Mouse (Mus musculus): Measurements from ENCODE around the gene Mmp17. TPM values are rescaled to one million over a fixed set of nuclear protein-coding genes. Genes with fewer than 3 reads are reported as not detected.

Gene Mmp17
- total RNA-seq (2021) (1 to 10 TPM in 1 of 2 experiments, under 1 TPM in 1; 0.81 to 1.1 TPM), polyA plus RNA-seq (2012; rRNA removed) (2.4 and 2.7 TPM in 2 replicates)
- long read RNA-seq, full-length matches to known transcripts: 2 of 2 reads
- long read RNA-seq, partial matches to known transcripts: 0 of 2 reads
- long read RNA-seq, other reads (novel, unspliced or antisense): 0 of 2 reads

GRCm38 (mm10) chr5:129583761-129584582 lies at the start of gene Mmp17:
Gene Mmp17, plus strand, starts transcription at chr5:129584169.
- DNase-seq: peak; percentile 90

- no peak for DNase-seq
Observed at GRCm38 (mm10) chr5:129534500-129534899, 49.5 kb upstream of the Mmp17 start.

- DNase-seq: no peak
Observed at GRCm38 (mm10) chr5:129535021-129535420, 48.9 kb upstream of the Mmp17 start.

GRCm38 (mm10) chr5:129535431-129535830 lies 48.5 kb upstream of the Mmp17 start:
- DNase-seq: no peak

- no peak for DNase-seq
Observed at GRCm38 (mm10) chr5:129538826-129539225, 45.1 kb upstream of the Mmp17 start.

- DNase-seq: no peak
Observed at GRCm38 (mm10) chr5:129542236-129542635, 41.7 kb upstream of the Mmp17 start.

DNA sequence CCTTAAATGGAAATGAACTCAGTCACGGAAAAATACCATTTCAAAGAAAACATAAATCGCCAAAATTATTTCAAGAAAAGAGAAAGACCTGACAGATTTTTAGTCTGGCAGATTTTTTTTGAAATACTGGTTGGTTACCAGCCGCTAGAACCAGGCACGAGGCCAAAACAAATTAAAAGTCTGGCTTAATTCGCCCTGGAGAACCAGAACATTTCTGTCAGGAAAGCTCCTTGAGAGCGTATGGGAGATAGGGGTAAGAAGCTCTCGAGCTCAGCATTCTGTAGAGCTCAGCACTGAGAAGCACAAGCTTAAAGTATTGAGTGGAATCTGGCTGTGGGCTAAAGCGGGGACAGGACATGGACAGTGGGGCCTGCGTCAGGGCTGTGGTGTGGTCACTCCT lies 38.2 kb upstream of the Mmp17 start:
- DNase-seq: no peak

DNA sequence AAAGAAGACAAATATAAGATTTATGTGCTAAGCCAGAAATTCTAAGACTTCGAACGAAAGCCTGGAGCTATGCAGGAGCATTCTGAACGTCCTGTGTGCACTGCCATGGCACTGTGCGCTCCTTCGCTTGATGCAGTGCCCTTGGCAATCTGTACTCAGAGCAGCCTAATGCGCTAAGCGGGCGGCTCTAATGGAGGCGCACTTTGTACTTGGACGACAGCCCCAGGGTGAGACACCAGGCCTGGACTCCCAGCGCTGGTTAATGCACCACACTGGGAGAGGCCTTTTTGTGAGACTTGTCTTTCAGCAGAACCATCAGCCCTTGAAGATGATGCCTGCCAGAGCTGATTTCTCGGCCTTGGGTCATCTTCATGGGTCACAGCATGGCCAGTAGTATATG lies 34.3 kb upstream of the Mmp17 start:
- no peak for DNase-seq

DNA sequence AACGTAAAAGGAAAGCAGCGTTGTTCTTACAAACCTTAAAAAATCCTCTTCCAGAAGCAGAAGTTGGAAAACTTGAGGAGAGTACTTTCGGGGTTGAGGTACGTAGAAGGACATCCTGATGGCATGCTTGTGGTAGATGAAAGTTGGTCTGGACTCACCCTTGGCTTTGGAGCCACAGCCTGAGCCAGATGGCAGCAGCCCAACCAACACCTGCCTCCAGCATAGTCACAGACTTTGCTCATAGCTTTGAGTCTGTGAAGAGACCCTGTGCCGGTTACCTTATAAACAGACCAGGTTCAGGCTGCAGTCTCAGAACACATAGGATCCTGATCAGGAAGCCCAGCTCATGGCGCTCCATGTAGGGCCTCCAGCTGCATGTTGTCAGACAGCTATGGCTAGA lies 33.2 kb upstream of the Mmp17 start:
- no peak for DNase-seq

GRCm38 (mm10) chr5:129551991-129552390 lies 32.0 kb upstream of the Mmp17 start:
- DNase-seq: no peak

DNA sequence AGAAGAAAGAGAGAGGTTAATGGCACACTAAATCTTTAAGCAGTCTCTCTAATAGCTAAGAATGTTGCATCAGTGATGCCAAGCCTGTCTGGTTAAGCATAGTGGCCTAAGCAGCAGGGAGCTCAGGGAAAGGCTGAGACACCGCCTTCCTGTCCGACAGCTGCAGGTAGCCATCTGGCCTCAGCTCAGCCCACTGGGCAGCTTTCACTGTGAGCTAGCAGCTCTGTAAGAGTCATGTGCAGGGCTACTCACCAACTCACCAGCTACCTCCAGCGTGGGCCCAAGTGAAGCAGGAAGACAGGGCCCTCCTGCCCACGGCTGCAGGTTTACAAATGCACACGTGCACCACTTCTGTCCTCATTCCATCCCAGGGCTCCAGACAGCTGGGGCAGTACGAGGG lies 30.3 kb upstream of the Mmp17 start:
- DNase-seq: no peak

- DNase-seq: no peak
Observed at GRCm38 (mm10) chr5:129558591-129558990, 25.4 kb upstream of the Mmp17 start.

DNA sequence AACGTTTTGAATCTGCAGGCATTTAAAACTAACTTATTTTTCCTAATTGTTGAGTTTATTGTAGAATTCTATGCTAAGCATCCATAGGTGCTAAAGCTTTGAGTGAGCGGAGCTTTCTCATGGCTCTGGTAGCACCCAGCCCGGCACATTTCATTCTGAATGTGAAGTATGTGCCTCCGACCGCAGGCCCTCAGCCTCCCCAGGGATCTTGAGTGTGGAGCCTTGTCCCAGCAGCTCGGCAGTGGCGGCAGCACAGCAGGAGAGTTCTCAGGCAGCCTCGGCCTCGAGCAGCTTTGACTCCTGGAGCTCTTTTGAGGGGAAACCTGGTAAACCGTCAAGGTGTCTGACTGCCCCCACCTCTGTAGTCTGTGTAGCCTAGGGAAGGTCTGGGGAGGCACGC lies 24.7 kb upstream of the Mmp17 start:
- DNase-seq: no peak

GRCm38 (mm10) chr5:129562342-129562741 lies 21.6 kb upstream of the Mmp17 start:
- no peak for DNase-seq

DNA sequence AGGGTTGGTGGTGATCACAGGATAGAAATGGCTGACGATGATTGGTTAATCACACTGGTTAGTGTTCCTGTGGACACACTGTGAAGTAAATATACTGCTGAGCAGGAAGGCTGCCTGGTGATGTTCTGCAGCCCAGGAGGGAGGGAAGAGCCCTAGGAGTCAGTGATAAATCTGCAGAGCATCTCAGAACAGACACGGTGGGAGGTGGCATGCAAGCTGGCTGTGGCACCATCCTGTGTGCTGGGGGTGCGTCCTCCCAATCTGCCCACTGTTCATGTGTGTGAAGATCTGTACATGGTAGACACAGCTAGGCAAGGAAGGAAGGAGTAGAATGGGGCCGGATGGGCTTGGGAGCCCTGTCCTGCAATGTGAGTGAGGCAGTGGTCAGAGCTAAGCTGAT lies 15.4 kb upstream of the Mmp17 start:
- no peak for DNase-seq

- peak; percentile 23 for DNase-seq
Observed at GRCm38 (mm10) chr5:129578201-129578600, 5.8 kb upstream of the Mmp17 start.

DNA sequence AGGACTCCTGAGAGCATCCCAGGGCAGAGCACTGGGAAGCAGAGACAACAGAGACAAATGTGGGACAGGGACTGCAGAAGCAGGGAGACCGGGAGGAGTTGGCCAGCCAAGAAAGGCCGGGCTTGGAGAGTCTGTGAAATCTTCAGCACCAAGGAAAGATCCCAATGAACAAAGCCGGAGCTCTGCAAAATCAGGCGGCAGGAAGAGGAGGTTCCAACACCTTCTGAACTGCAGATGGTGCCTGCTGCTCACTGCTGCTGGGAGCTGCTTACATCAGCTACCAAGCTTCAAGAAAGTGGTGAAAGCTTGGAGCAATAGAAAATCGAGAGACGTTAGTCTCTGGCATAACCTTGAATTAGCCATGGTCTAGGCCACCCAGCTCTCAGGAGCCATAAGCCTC lies 3.9 kb upstream of the Mmp17 start:
- no peak for DNase-seq

- DNase-seq: no peak
Observed at GRCm38 (mm10) chr5:129580572-129580971, 3.4 kb upstream of the Mmp17 start.

GRCm38 (mm10) chr5:129581015-129581414 lies 3.0 kb upstream of the Mmp17 start:
- DNase-seq: no peak

DNA sequence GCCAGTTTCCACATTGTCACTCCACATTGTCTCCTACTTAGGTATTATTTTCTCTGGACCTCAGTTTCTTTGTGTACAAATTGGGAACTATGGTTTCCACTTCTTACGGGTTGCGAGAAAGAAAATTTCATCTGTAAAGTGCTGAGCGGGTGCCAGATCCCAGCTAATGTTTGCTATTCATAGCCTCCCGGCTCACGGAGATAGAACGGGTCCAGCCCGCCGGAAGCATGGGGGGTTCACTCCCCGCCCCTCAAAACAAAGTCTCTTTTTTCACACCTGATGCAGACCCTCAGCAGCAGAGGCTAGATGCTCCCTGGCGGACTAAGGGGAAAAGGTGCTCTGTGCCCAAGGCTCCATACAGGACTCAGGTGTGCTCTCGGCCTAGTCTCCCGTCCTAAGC lies 638 bp upstream of the Mmp17 start:
- peak; percentile 9 for DNase-seq

- peak; percentile 39 for DNase-seq
Observed at GRCm38 (mm10) chr5:129584583-129585541, 893 bp downstream of the Mmp17 start.

- peak; percentile 86 for DNase-seq
Observed at GRCm38 (mm10) chr5:129586016-129586415, 2.0 kb downstream of the Mmp17 start.

- no peak for DNase-seq
Observed at GRCm38 (mm10) chr5:129586471-129586870, 2.5 kb downstream of the Mmp17 start.
